Mouse (Mus musculus) frontal cortex, postnatal 36 days (tissue): ENCODE data around the gene Vmn1r101.
"Not testable (repeated sequence)": the region's sequence is repeated elsewhere in the genome, so short reads cannot be mapped to it uniquely, and the experiment has no call there.

ENCODE experiments used
- DNase-seq, 2 experiments: peaks; one replicate each; pipeline ENCODE4 v3.0.0; 2022; ENCODE audit warnings: low spot score in 2 of 2

Vmn1r101 gene

DNA sequence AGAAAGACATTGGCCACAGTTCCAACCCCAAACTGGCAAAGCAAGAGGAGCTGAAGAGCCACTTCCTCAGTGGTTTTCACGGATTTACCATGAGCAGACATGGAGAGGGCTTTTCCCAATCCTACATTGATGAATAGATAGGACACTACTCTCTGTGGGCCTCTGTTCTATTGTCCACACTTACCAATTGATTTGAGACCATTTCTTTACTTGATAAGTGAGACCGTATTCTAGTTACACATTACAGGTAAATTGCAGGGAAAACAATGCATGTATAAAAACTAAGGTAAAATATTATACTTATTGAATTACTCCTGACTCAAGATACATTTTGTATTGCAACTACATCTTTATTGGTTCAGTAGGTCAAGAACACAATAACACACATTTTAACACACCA is at the start of gene Vmn1r101:
Gene Vmn1r101 (minus strand): TSS at position 101 of the 400 bp plus-strand sequence.
- not testable (repeated sequence) for DNase-seq

DNA sequence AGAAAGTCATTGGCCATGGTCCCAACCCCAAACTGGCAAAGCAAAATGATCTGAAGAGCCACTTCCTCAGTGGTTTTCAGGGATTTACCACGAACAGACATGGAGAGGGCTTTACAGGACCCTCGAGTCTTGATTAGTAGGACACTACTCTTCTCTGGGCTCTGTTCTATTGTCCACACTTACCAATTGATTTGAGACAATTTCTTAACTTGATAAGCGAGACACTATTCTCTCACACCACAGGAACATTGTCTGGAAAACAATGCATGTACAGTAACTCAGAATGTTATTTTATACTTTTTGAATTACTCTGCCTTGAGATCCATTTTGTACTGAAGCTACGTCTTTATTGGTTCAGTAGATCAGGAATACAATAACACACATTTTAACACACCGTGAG is 32.4 kb upstream of the Vmn1r101 start, which contains the start of gene Gm10670:
Gene Gm10670 (minus strand): TSS at position 101 of the 400 bp plus-strand sequence.
- not testable (repeated sequence) for DNase-seq

DNA sequence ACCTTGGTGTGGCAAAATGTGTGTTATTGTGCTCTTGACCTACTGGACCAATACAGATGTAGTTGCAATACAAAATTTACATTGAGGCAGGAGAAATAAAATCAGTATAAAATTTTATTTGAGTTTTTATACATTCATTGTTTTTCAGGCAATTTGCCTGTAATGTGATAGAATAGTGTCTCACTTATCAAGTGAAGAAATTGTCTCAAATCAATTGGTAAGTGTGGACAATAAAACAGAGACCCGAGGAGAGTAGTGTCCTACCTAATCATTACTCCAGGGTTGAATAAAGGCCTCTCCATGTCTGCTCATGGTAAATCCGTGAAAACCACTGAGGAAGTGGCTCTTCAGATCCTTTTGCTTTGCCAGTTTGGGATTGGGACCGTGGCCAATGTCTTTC is 24.8 kb downstream of the Vmn1r101 start, which contains the start of gene Vmn1r100:
Gene Vmn1r100 (plus strand): TSS at position 301 of the 400 bp plus-strand sequence.
- DNase-seq, result not testable (repeated sequence)
